Mouse (Mus musculus) forebrain, embryonic 13.5 days (tissue): ENCODE results near the gene Cnpy1. TPM values are rescaled to one million over a fixed set of nuclear protein-coding genes. Genes with fewer than 3 reads are reported as not detected.

Experiments used
- ATAC-seq: fragments of 200-750 bp; cut with Nextera tagmentation; 2 replicates; pipeline ENCODE4 v1.8.0; 2017
- H3K27ac ChIP-seq: fragments of 300-500 bp; sonication (generic); 2 replicates; pipeline ENCODE4 v1.5.1; 2015; ENCODE audit warnings: inconsistent platforms, mild to moderate bottlenecking, moderate library complexity
- H3K27me3 ChIP-seq: fragments of 300-500 bp; sonication (generic); 2 replicates; pipeline ENCODE4 v1.6.1; 2015; ENCODE audit warnings: mild to moderate bottlenecking, inconsistent platforms
- H3K36me3 ChIP-seq: fragments of 300-500 bp; sonication (generic); 2 replicates; pipeline ENCODE4 v1.6.1; 2015; ENCODE audit warnings: mild to moderate bottlenecking, inconsistent platforms; ENCODE audit not compliant: poor library complexity, severe bottlenecking
- H3K4me1 ChIP-seq: fragments of 300-500 bp; sonication (generic); 2 replicates; pipeline ENCODE4 v1.6.1; 2015; ENCODE audit warnings: inconsistent platforms
- H3K4me2 ChIP-seq: fragments of 300-500 bp; sonication (generic); 2 replicates; pipeline ENCODE4 v1.6.1; 2015; ENCODE audit warnings: inconsistent platforms, mild to moderate bottlenecking, moderate library complexity
- H3K4me3 ChIP-seq: fragments of 300-500 bp; sonication (generic); 2 replicates; pipeline ENCODE4 v1.5.1; 2015; ENCODE audit warnings: mild to moderate bottlenecking, inconsistent platforms
- H3K9ac ChIP-seq: fragments of 300-500 bp; sonication (generic); 2 replicates; pipeline ENCODE4 v1.6.1; 2015; ENCODE audit warnings: mild to moderate bottlenecking, inconsistent platforms
- H3K9me3 ChIP-seq: fragments of 300-500 bp; sonication (generic); replicated peaks from 2 replicates; pipeline ENCODE4 v1.6.1; 2016; ENCODE audit warnings: inconsistent platforms
- WGBS: fragments of 180-500 bp; shearing (Covaris S2); methylation state at CpG from one replicate; pipeline ENCODE4 v1.1.7; 2015; 5-methylcytosine and 5-hydroxymethylcytosine counted together
- polyA plus RNA-seq: library from polyadenylated mRNA; unstranded; fragments of >200 nt; fragmentation: Nextera tagmentation; extraction: Ambion mirVana; gene quantifications from 2 replicates; pipeline ENCODE4 v1.2.1, GENCODE M21; 2015

Gene Cnpy1
- polyA plus RNA-seq, 1 experiment from 2014 or later, result 1.7 TPM

DNA sequence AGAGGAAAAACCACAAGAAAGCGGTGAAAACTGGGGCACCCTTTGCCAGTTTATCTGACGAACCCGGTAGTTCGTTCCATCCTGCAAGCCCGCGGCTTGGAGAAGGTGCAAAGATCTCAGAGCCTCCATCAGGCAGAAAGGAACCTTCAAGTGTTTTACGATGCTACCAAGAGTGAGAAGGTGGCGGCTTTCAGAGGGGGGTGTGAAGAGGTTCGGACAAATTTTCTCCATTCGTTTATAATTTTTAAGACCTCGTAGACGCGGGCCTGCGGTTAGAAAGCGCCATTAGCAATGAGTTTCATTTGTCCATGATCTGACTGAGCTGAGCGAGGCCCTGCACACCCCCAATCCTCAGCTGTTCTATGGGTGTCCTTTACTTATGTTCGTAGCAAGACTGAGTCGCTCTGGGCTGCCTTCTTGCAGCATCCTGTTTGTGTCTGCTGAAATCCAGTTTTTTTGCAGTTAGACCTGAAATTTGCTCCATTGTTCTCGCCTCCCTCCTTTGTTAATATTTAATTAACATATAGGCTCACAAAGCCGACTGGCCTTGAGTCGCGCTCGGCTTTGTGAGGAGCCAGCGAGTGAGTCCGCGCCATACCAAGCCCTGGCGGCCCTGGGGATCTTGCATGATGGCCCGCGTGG lies 77.9 kb downstream of the Cnpy1 start:
- H3K27me3 ChIP-seq, result peaks cover 95% of the 10 kb centered on the region

DNA sequence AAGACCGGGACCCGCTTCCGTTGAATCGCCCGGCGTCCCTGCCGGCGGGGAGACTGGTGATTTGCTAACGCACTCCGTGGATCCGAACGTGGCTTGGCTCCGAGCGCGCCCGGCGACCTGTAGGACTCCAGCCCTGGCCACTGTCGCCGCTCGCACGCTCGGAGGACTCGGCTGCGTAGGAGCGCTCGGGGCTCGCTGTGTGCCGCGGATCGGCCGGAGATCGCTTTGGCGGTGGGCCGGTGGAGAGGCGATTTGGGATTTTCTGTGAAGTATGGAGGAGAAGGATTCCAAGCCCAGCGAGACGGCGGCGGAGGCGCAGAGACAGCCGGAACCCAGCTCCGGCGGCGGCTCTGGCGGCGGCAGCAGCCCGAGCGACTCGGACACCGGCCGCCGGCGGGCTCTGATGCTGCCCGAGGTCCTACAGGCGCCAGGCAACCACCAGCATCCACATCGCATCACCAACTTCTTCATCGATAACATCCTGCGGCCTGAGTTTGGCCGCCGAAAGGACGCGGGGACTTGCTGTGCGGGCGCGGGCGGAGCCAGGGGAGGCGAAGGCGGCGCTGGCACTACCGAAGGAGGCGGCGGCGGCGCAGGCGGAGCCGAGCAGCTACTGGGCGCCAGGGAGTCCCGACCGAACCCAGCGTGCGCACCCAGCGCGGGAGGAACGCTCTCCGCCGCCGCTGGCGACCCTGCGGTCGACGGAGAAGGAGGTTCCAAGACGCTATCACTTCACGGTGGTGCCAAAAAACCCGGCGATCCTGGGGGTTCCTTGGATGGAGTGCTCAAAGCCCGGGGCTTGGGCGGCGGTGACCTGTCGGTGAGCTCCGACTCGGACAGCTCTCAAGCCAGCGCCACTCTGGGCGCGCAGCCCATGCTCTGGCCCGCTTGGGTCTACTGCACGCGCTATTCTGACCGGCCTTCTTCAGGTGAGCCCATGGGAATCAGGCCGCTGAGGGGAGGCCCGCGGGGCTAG lies 79.1 kb downstream of the Cnpy1 start:
- H3K4me3 ChIP-seq, result peak overlapping the region; percentile 46
- under 1% methylated on average over 110 of the region's 111 CpGs for WGBS
- peaks cover 95% of the 10 kb centered on the region for H3K27me3 ChIP-seq
- H3K4me1 ChIP-seq, result peaks cover 23% of the 10 kb centered on the region
- H3K9ac ChIP-seq, result peak overlapping the region; percentile 26; the same call in 1 of the 2 replicates
- no peak overlapping the region for H3K27ac ChIP-seq
- no peaks in the 10 kb centered on the region for H3K36me3 ChIP-seq
- ATAC-seq, result peak; percentile 44
- H3K4me2 ChIP-seq, result peak overlapping the region; percentile 79
- H3K9me3 ChIP-seq, result no peaks in the 10 kb centered on the region

More for the DNA sequence above, 77.9 kb downstream of the Cnpy1 start:
- Histone ChIP-seq H3K9ac (no peak overlapping the region), H3K4me3 (no peak overlapping the region), H3K36me3 (no peaks in the 10 kb centered on the region), H3K4me2 (no peak overlapping the region), H3K27ac (no peak overlapping the region), H3K4me1 (peaks cover 17% of the 10 kb centered on the region), H3K9me3 (no peaks in the 10 kb centered on the region)
- no peak for ATAC-seq
- 1% methylated on average over 29 of the region's 29 CpGs for WGBS

DNA sequence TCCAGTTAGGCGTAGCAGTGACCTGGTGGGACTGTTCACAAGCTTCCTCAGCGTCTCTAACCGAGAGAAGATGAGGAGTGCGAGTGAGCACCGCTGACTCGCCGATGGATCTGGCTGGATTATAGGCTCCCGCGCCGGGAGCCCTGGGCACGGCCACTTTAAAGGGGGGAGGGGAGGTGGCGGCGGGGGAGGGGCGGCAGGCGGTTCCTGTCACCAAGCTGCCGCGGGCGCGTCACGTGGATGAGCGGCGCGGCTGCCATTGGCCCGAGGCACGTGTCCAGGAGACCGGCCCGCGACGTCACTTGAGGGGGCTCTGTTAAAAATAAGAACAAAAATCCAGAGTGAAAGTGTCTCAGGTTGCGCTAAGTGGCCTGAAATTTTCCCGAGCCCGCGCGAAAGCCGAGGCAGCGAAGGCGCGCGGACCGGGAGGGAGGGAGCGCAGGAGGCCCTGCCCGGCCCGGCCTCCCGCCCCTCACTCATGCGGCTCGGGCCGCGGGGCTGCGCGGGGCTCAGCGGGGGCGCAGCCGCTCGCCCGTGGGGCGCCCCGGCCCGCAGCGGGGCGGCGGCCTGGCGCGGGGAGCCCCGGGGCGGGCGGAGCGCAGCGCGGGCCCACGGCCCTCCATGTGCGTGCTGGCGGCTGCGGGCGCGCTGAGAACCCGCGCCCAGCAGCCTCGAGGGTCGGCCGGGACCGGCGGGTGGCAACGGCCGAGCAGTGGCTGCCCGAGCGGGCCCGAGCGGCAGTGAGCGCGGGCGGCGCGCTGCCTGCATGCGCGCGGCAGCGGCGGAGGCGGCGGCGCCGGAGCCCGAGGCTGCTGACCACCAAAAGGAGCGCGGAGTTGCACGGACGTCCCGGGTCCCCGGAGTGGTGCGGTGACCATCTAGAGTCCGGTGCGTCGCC lies 80.0 kb downstream of the Cnpy1 start, which contains the start of gene En2:
Gene En2, plus strand, starts transcription at position 337 of the 898 bp plus-strand sequence.
- peak; percentile 86 for ATAC-seq
- WGBS, result 0% methylated on average over 88 of the region's 113 CpGs
- Histone ChIP-seq H3K4me2 (peak within 1 kb of the TSS; percentile 79), H3K9me3 (no peaks in the 10 kb centered on the region), H3K36me3 (no peaks in the 10 kb centered on the region), H3K27ac (no peak within 1 kb of the TSS), H3K9ac (peak within 1 kb of the TSS; percentile 26), H3K27me3 (peaks cover 96% of the 10 kb centered on the region), H3K4me3 (peak within 1 kb of the TSS; percentile 46), H3K4me1 (peaks cover 23% of the 10 kb centered on the region)

DNA sequence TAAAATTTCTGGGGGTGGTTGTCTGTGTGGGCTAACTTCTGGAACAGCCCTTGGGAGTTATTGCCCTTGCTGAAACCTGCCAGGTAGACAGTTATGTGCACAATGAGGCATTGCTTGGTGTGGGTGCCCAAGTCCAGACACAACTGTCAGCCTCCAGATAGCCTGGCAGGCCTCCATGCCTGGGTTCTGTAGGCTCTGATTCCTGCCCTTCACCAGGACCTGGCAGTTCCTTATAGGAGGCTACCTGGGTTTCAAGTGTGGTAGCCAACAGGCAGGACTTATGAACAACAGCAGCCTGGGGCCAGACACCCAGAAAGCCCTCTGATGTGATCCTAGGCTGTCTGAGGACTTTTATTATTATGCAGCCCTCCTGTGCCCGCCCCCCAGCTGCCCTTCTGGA lies 81.7 kb downstream of the Cnpy1 start:
- H3K4me3 ChIP-seq, result no peak overlapping the region
- H3K4me2 ChIP-seq, result no peak overlapping the region
- H3K27ac ChIP-seq, result no peak overlapping the region
- H3K9me3 ChIP-seq, result no peaks in the 10 kb centered on the region
- H3K27me3 ChIP-seq, result peaks cover 98% of the 10 kb centered on the region
- H3K9ac ChIP-seq, result no peak overlapping the region
- no peak for ATAC-seq
- H3K36me3 ChIP-seq, result no peaks in the 10 kb centered on the region
- H3K4me1 ChIP-seq, result peaks cover 24% of the 10 kb centered on the region
- 8% methylated on average over 1 of the region's 1 CpGs for WGBS

DNA sequence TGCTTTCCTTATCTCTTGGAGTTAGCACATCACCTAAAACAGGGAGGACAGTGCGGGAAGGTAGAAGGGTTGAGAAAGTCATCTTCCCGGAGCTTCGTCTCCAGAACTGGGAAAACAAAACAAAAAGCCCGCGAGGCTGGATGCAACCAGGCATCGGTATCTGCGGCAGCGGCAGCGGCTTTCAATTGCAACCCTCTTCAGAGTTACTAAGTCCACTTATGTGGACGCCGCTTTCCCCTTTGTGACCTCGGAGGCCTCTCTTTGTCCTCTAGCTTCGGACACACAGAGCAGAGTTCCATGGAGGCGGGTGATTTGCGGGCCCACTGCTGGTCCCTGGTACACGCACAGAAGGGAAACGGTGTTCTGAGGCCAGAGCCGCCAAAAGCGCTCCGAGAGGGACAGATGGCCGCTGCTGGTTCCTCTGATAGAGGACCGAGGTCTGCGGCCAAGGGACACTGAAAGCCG lies 83.6 kb downstream of the Cnpy1 start:
- H3K4me2 ChIP-seq, result peak overlapping the region; percentile 23
- no peaks in the 10 kb centered on the region for H3K9me3 ChIP-seq
- H3K27me3 ChIP-seq, result peaks cover 99% of the 10 kb centered on the region
- H3K4me3 ChIP-seq, result peak overlapping the region; percentile 12
- no peaks in the 10 kb centered on the region for H3K36me3 ChIP-seq
- no peak overlapping the region for H3K27ac ChIP-seq
- H3K4me1 ChIP-seq, result peaks cover 35% of the 10 kb centered on the region
- 1% methylated on average over 24 of the region's 24 CpGs for WGBS
- ATAC-seq, result no peak
- no peak overlapping the region for H3K9ac ChIP-seq

DNA sequence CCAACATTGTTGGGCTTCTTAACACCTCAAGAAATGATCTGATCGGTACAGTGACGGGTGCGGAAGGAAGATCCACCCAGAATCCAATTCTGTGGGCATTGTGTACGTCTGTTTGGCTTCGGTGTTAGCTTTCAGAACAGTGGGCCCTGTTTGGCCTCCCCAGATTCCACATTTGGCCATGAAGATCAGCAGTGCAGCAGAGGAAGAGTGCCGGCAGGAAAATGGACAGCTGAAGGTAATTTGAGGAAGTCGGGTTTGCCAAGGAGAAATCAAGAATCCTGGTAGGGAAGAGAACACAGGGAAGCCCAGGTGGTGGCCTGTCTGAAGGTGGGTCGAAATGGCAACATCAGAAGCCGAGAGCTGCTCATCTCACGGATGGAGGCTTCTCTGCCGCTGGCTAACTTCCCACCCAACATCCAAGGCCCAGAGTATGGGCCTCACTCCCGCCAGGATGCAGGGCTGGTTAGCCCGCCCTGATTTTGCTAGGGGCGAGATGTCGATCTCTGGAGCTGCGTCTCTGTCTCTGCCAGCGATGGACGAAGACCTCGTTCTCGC lies 84.1 kb downstream of the Cnpy1 start:
- Histone ChIP-seq H3K4me2 (peak overlapping the region; percentile 23), H3K27me3 (peaks cover 99% of the 10 kb centered on the region), H3K4me1 (peaks cover 30% of the 10 kb centered on the region), H3K27ac (no peak overlapping the region), H3K4me3 (peak overlapping the region; percentile 12), H3K9me3 (no peaks in the 10 kb centered on the region), H3K9ac (no peak overlapping the region), H3K36me3 (no peaks in the 10 kb centered on the region)
- ATAC-seq, result no peak
- WGBS, result 2% methylated on average over 20 of the region's 20 CpGs

DNA sequence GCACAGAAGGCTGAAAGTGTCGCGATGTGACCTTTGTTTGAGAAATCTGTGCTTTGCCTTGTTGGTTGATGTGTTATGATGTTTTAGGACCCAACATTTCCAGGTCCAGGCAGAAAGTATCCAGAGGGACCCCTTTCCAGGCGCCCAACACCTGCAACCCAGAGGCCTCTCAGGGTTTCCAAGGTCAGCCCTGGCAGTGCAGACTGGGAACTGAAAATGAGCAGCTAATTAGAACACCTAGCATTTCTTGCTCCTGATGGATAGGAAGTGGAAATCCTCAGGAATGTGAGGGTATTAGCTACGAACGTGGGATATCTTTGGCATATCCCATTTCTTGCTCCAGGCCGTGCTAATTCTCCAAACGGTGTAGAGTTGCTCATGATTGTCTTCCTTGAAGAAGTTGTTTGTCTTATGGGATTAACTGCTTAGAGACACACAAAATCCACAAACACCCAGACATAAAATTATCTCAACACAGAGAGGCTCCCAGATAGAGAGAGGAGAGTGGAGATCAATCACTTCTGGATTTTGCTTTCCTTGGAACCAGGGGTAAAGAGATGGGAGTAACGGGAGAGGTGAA lies 85.6 kb downstream of the Cnpy1 start:
- 2% methylated on average over 8 of the region's 8 CpGs for WGBS
- Histone ChIP-seq H3K36me3 (no peaks in the 10 kb centered on the region), H3K9me3 (no peaks in the 10 kb centered on the region), H3K4me1 (peaks cover 19% of the 10 kb centered on the region), H3K4me3 (no peak overlapping the region), H3K27me3 (peaks cover 97% of the 10 kb centered on the region), H3K27ac (no peak overlapping the region), H3K9ac (no peak overlapping the region), H3K4me2 (no peak overlapping the region)
- ATAC-seq, result no peak

DNA sequence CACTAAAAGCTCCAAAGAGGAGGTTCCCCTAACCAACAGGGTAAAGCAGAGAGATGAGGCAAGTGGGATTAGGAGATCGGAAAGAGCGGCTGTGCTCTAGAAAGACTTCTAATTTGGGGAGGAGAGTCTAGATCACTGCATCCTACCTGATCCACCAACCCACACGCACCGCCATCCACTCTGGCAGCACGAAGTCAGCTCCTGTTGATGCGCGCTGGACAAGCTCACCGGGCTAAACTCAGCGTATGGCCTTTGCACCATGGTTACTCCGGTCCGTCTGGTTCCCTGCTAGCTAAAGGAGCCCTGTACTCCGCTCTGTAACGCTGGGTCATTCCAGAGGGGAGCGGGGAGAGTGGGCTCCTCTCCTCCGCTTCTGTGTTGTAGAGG lies 86.5 kb downstream of the Cnpy1 start:
- Histone ChIP-seq H3K27me3 (peaks cover 94% of the 10 kb centered on the region), H3K4me3 (no peak overlapping the region), H3K4me1 (peaks cover 19% of the 10 kb centered on the region), H3K9me3 (no peaks in the 10 kb centered on the region), H3K4me2 (no peak overlapping the region), H3K9ac (no peak overlapping the region), H3K36me3 (no peaks in the 10 kb centered on the region), H3K27ac (no peak overlapping the region)
- no peak for ATAC-seq
- 1% methylated on average over 15 of the region's 15 CpGs for WGBS

DNA sequence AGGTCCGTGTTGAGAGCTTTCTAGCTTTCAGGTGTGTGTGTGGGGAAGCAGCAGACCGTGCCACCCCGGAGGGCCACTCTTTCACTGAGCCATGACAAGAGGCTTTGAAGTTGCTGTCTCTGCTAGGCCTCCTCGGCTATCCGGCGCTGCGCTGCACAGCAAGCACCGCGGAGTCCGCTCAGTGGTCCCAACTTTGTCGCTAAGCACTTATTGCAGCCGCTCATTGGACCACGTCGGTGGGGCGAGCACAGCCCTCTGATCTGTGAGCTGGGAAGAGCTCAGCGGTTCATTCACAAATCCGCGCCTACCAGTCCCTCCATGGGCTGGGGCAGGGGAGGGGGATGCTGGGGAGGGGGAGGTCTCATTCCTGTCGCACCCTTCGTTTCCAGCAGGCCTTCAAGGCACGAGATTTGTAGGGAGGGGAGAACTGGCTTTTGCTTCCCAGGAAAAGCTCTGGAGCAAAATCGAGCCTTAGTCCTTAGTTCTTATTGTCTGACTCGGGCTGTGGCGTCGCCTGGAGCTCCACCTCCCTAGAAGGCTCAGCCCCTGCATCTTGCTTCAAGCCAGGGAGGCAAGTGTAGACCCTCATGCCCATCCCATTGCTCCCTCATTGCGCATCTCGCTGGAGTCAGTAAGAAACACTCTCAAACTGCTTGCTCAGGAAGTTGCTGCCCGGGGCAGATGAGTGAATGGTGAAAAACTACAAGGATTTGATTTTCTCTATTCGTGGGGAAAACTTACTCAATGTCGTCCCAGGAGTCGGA lies 87.1 kb downstream of the Cnpy1 start:
- no peaks in the 10 kb centered on the region for H3K9me3 ChIP-seq
- H3K9ac ChIP-seq, result no peak overlapping the region
- 0 out of 2 replicates have a peak, but pooled peaks have one; percentile 21 for ATAC-seq
- peaks cover 94% of the 10 kb centered on the region for H3K27me3 ChIP-seq
- peak overlapping the region; percentile 29 for H3K4me2 ChIP-seq
- H3K36me3 ChIP-seq, result no peaks in the 10 kb centered on the region
- WGBS, result under 1% methylated on average over 30 of the region's 31 CpGs
- H3K4me3 ChIP-seq, result 0 out of 2 replicates have a peak overlapping the region, but pooled peaks have one; percentile 9
- no peak overlapping the region for H3K27ac ChIP-seq
- H3K4me1 ChIP-seq, result peaks cover 19% of the 10 kb centered on the region

DNA sequence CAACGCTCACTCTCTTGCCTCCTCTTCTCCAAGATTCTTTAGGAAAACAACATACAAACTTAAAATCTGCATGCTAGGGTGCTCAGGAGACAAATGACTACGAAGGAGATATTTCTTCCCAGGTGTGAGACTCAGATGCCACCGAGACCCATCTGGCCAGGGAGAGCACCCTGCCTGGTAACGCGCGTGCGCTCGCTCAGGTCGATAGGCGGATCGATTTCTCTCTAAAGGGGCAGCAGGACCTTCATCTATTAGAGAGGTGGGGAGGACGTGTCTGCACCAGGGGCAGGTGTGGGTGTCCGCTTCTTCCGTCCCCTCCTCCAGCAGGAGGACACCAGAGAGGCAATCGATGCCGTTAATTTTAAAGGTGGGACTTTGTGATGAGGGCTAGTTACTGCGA lies 87.8 kb downstream of the Cnpy1 start:
- no peaks in the 10 kb centered on the region for H3K9me3 ChIP-seq
- no peak overlapping the region for H3K27ac ChIP-seq
- H3K4me3 ChIP-seq, result no peak overlapping the region
- WGBS, result under 1% methylated on average over 17 of the region's 17 CpGs
- peaks cover 19% of the 10 kb centered on the region for H3K4me1 ChIP-seq
- peaks cover 94% of the 10 kb centered on the region for H3K27me3 ChIP-seq
- no peak overlapping the region for H3K9ac ChIP-seq
- ATAC-seq, result no peak
- H3K4me2 ChIP-seq, result peak overlapping the region; percentile 29; the same call in 1 of the 2 replicates
- H3K36me3 ChIP-seq, result no peaks in the 10 kb centered on the region
